Mouse (Mus musculus): ENCODE results near the gene Far2.

DNA sequence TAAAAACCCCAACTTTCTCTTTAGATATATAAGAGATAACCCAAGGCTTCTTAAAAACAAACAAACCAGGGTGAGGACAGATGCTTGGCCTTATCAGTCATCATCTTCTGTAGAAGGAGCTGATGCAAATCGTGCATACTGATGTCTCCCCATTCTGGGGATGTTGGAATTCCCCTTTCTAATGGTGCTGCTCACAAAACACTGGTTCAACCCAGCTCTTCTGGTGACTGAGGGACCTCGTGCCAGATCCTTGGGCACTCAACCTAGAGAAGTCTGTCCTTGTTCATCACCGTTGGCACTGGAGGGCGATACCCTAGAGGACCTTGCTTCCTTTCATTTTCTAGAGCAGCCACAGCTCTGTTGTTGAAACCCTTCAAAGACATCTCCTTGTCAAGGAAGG lies 169.7 kb downstream of the Far2 start:
- TF ChIP-seq POLR2A (IDR thresholded peaks at IDR 0.05; ENCODE audit: borderline replicate concordance, low read depth, low read length) (no peak), CTCF (IDR thresholded peaks at IDR 0.05; ENCODE audit: low read depth, low read length) (no peak)

Data from bone marrow macrophage, adult 2 months (primary cell).